Mouse (Mus musculus): ENCODE data around the gene AI413582.
A peak's percentile ranks its signal among the peaks of the same experiment; 100 is the strongest.

AI413582 gene

DNA sequence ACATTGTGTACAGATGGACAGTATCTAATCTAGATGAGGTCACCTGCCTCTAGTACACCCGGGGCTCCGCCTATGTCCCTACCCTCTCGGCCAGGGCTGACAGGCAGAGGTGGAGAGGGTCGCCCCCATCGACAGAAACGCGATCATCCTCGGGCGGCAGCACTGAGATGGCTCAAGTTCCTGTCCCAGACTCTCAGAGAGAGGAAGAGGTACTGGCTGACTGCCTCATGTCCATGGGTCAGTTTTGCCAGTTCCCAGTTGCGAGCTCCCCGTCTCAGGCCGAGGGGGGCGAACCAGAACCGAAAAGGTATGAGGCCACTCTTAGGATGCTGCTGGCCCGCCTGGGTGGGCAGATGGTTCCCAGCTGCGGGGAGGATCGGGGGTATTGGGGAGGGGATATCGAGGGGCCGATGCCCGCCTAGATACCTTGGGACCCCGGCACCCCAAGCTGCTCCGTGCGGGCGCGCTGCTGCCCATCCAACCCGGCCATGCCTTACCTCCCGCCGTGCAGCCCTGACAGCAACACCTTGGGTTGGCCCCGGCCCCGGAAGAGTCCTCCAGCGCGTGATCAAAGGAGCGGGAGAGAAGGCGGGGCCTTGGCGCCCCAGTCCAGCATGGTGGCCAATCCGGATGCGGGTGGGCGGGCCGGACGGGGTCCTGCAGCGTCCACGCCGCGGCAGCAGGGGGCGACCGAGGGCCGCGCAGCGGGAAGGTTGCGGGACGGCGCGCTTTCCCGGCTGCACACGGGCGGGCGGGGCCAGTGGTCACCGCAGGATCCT lies at the start of gene AI413582:
AI413582 (minus strand) TSS at position 594 of the 779 bp plus-strand sequence.
- DNase-seq (ENCODE audit: low spot score in 2 of 2), result peak; percentile 96 to 97

DNA sequence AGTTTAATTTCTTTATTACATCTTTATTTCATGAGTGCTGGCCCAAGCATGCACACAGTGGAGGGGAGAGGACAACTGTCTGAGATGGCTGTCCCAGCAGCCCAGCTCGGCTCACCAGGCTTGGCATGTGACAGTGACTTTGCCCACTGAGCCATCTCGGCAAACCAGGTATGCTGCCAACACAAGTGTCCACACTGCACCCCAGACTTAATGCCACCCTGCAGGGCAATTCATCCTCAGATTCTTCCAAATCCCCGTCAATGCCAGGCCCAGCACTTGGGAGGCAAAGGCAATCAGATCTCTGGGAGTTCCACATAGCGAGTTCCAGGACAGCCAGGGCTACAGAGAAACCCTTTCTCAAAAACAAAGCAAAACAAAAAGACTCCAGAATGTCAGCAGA lies 47.5 kb upstream of the AI413582 start:
- no peak for DNase-seq (ENCODE audit: low spot score in 2 of 2)

DNA sequence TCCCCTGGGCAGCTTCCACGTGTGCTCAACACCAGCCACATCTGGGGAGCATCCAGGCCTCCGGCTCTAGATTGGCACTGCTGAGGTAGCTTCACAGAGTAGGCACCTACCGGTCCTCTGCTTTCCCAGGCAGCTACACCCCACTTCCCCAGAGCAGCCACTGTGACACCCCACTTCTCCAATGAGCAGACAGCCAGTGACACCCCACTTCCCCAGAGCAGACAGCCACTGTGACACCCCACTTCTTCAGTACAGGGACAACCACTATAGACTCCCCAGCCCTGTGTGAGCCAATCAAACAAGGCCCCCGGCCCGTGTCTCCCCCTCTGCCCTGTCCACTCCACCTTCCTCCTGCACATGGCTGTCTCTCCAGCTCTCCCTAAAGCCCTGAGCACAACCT lies 46.4 kb upstream of the AI413582 start:
- DNase-seq (ENCODE audit: low spot score in 2 of 2), result no peak

DNA sequence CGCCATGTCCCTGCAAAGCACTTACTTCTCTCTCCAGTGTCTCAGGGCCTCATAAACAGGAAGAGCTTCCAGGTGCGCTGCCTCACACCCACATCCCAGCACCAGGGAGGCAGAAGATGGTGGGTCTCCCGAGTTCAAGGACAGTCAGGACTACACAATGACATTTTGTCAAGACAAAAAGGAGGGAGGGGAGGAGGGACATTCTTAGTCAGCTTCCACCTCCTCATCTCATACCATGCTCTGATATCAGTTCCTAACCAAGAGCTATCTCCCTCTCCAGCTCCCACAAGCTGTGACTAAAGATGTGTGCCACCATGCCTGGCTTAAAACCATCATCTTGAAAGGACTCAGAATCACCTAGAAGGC lies 45.9 kb upstream of the AI413582 start:
- no peak for DNase-seq (ENCODE audit: low spot score in 2 of 2)

DNA sequence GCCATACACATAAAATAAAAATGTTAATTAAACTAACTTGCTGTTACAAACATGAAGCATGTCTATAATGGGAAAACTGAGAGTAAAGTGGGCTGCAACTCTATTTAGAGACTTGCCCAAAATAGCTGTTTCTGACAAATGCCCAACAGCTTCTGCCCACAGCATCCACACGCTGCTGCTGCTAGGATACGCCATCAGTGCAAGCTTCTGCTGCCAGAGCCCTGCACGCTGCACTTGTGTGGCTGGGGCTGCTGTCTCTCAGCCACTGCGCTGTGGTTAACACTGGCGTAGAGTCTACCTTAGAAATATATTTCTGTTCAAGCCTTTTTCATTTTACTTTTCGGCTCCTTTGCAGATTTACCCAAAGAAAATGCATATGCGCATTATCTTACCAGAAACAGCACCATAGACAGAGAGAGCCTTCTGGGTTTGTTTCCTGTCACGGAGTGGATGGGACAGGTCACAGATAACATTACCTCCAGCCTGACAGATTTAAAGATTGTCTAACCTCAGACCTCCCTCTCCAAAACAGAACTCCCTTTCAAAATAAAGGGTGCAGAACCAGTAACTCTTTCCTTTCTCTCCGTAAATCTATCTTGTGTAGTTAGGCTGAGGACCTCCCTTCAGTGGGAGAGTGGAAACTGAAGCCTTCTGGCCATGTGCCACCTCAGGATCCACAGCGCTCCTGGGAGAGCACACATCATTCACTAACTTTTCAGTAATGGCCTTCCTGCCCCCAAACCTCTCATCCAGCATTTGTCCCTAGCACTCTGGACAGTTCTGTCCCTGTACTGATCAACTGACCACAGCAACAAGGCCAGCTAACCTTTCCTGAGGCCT lies 45.3 kb upstream of the AI413582 start:
- DNase-seq (ENCODE audit: low spot score in 2 of 2), result peak; percentile 83 to 91

DNA sequence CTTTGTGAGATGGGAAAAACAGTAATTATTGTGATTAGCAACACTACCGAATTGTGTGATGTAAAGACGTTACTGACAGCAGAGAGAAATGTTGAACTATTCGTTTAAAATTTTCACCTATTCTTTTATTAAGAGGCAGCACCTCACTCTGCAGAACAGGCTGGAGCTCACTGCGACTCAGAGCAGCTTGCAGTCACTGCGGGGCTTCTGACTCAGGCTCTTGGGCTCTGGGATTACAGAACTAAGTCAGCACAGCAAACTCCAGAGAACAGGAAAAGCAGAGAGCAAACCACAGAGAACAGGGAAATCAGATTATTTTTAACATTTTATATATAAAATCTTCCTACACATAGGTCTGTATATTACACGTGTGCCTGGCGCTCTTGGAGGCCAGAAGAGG lies 44.0 kb upstream of the AI413582 start:
- DNase-seq (ENCODE audit: low spot score in 2 of 2), result no peak

DNA sequence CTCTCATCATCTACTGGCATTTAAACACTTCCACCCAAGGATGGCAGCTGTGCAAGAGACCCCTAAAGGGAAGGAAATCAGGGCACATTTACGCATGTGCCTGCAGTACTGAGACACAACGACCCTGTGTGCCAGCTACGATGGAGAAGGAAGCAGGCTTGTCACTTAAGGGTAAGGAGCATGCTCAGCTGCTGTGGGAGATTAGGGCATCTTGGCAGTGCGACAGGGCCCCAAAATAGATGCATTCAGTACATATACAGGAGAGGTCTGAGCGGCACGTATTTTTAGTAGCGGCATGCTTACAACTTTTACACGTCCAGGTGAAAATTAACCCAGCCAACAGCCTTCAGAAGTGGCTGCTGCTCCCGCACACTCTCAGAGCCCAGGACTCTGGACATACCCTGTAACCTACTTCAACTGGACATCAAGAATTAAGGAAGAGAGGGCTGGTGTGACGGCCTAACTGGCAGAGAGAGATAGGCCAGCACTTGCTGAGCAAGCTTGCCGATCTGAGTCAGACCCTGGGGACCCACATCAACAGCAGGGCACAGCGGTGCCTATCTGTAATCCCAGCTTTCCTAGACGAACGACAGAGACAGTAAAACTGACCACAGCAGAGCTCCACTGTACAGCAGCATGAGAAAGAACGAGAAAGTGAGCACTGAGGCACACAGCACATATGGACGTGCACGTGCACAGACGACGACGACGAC lies 38.1 kb upstream of the AI413582 start:
- DNase-seq (ENCODE audit: low spot score in 2 of 2), result peak in 1 of 2 experiments; percentile 54

DNA sequence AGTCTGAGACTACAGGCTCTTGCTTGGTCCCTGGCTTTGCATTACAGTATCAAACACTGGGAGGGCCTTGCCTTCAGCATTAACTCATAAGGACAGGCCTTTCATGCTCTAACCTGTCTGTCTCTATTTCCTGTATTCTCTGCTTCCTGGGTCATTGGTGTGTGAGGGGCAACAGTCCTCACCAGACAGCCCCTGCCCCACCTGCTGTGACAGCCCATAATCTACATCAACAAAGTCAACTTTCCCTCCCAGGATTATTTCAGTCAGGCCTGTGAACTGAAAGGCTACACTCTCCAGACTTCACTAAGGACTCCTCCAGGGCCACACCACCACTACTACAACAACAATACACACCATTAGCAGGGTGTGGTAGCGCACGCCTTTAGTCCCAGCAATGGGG lies 37.5 kb upstream of the AI413582 start:
- DNase-seq (ENCODE audit: low spot score in 2 of 2), result no peak

DNA sequence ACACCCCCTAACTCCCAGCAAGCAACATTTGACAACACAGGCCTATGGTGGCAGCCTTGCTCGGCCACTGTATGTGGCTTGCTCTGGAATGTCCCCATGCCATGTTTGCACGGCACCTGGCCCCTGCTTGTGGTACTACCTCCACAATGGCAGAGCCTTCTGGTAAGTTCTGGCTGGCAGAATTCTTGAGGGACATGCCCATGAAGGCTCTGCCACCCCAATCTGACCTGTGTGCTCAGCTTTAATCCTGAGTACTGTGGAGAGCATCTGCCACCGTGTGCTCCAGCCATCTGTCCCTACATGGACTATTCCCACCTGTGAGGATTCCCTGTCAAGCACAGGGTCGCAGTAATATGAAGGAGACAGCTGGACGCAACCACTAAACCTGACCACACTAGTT lies 35.3 kb upstream of the AI413582 start:
- no peak for DNase-seq (ENCODE audit: low spot score in 2 of 2)

DNA sequence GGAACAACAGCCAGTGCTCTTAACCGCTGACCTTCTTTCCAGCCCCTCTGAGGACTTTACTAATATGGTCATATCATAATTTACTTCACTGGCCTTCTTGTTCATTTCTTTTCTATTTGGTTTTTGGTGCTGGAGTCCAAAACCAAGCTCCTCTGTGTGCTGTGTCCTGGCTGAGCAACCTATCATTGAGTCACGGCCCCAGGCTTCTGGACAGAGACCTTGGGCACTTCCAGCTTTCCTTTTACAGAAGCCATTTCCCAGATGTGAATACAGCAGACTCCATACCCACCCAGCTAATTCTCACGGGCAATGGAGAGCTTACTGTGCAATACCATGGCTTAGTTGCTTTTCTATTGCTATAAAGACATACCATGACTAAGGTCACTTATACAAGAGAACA lies 34.7 kb upstream of the AI413582 start:
- no peak for DNase-seq (ENCODE audit: low spot score in 2 of 2)

DNA sequence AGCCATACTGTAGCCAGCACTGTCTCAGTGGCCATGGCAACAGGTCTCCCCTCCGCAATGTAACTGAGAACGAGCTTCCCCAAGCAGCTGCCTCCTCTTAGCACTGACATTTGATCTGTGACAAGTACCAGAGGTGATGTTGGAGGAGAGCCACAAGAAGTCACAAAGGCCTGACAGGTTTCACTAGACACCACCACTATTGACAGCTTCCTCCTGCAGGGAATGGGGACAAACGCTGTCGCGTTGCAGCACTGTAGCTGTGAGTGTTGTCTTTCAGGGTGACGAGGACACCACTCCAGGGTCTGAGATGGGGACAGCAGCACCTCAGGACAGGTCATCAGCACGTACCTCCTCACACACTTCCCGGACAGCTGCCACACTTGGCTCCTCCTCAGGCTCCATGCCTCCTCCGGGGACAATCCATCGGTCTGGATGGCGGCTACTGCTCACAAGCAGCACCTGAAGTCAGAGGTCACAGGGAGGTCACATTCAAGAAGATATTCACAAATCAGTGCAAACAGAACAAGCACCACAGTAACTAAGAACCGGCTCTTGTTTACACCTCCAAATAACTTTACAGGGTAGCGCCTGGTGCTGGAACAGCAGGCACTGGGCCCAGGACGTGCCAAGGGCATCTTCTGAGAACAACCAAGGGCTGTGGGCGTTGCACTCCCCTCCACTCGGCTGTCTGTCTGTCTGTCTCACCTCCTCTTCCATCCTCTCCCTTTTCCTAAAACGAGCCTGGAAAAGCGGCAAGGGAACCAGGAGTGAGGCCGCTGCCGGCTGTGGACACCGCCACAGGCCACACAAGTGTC lies 31.0 kb upstream of the AI413582 start:
- no peak for DNase-seq (ENCODE audit: low spot score in 2 of 2)

DNA sequence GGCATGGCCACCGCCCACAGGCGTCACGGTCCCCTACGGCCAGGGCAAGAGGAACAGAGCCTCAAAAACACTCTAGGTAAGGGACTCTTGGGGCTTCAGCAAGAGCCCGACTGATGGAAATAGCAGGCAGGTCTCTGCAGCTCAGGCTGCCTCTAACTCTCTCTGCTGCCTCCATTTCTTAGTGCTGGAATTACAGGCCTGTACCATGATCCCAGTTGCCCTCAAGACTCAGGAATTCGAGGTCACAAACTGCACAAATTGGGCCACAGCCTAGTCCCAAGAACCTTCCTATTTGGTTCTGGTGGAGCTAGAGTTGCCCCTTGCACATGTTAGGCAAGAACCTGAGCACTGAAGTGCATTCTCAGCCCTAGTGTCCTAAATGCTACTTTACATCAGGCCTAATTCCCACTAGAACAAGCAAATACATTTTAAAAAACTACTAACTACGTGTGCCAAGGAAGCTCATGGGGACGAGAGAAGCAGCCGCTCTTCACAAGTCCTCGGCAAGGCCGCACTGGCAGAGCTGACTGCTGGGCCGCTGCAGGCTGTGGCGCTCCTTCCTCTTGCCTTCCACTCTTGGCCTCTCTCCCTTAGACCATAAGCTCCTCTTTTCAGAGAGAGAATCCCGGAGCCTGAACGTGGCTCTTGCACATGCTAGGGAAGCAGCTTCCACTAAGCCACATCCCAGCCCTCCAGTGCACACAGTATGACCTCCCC lies 30.3 kb upstream of the AI413582 start:
- no peak for DNase-seq (ENCODE audit: low spot score in 2 of 2)

DNA sequence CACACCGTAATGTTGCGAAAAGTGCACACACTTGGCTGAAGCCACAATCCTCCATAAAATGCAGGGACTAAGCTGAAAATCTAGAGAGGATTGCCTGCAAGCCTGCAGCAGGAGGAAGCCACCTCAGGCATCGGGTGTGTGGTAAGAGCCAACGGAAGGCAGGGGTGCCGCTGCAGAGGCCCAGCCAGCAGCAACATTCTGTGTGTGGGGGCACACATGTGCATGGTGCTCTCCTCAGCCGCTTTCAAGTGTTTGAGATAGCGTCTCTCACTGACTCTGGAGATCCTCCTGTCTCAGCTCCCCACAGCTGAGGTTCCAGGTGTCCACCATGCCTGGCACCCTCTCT lies 27.0 kb upstream of the AI413582 start:
- DNase-seq (ENCODE audit: low spot score in 2 of 2), result no peak

DNA sequence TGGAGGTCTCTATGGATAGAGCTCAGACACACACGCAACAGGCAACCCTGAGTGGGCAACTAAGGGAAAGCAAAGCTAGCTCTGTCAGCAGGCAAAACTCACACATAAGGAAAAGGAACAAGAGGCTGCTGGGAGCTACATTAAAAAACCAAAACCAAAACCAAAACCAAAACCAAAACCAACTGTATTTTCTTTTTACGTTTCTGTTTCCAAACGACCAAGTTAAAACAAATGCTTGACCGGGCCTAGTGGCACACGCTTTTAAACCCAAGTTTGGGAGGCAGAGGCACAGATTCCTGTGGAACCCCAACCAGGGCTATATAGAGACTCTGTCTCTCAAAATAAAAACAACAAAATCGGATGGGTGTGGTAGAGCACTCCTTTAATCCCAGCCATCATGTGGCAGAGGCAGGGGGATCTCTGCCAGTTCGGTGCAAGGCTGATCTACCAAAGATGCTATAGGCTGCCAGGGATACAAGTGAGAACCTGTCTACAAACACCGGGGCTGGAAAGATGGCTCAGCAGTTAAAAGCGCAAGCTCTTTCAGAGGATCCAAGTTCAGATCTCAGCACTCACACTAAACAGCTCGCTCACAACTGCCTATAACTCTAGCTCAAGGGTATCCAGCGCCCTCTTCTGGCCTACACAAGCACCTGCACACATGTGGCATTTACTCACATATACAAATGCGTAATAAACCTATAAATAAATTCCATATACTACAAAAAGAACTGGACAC lies 26.4 kb upstream of the AI413582 start:
- DNase-seq (ENCODE audit: low spot score in 2 of 2), result no peak

DNA sequence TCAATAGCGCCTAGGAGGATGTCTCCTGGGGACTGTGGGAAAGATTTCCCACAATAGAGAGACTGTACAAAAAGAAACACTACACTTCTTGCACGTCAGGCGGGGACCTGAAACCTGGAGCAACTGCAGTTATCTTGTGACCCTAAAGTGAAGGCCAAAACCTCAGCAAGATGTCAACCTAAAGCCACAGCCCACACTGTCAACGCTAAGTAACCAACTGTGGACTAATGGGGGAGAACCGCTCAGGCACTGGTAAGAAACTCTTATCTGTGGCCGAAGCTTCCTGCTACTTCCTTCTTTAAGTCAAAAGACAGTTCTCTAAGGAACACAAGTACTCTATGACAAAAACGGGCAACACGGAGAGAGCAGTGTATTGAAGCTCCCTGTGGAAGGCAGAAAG lies 22.7 kb upstream of the AI413582 start:
- DNase-seq (ENCODE audit: low spot score in 2 of 2), result no peak

DNA sequence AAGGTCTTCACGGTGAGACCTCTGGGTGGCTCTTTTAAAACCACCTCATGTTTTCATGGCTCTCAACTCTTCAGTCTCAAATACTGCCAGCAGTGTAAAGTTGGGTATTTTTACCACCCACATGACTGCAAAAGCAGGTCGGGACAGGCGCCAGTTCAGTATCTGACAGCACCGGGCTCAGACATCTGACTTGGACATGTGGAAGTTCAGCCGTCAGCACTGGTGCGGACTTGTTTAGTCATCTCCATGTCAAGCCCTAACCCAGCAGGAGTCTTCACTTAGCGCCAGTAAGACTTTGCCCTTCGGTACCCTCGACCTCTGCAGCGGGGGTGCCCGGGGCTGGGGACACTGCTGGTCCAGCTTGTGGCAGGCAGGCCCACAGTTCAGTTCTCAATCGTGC lies 21.7 kb upstream of the AI413582 start:
- DNase-seq (ENCODE audit: low spot score in 2 of 2), result no peak

DNA sequence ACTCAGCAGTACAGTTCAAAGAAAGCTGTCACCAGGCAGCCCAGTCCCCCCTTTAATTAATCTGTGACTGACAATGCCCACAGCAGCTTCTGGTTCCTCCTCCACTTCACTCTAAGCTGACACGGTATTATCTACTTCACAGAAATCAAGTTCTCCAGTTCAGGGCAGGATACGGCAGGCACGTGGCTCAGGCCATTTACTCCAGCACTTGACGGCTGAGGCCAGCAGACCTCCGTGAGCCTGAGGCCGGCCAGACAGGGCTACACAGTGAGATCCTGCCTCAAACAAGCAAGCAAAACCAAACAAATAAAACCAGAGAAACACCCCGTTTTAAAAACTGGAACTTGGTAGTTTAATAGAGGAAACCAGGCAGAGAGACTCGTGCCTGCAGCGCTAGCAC lies 21.1 kb upstream of the AI413582 start:
- DNase-seq (ENCODE audit: low spot score in 2 of 2), result no peak

DNA sequence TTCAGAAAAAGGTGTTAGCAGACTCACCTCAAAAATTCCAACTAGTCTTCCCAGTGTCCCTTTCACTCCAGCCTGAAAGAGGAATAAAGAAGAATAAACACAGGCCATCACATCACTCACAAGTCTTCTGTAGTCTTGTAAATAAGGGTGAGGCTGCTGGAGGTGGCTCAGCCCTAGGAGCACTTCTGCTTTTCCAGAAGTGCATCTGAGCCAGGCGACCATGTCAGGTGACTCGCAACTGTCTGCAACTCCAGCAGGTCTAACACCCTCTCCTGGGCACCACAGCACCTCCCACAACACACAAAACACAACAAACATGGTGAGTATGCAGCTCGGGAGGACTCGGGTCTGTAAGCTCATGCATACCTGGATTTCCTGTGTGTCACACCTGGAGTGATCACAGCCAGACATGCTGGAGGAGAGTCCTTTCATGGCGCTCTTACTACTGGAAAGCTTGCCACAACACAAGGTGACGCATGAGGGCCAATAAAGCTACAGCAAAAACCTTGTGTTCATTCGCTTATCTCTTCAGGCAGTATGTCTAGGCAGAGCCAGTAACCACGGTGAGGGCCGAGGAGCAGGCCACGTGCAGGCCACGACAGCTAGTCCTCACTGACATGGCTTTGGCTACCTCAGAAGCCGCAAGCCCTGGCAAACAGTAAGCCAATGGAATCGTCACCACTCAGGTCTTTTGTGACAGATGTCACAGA lies 17.8 kb upstream of the AI413582 start:
- DNase-seq (ENCODE audit: low spot score in 2 of 2), result no peak

DNA sequence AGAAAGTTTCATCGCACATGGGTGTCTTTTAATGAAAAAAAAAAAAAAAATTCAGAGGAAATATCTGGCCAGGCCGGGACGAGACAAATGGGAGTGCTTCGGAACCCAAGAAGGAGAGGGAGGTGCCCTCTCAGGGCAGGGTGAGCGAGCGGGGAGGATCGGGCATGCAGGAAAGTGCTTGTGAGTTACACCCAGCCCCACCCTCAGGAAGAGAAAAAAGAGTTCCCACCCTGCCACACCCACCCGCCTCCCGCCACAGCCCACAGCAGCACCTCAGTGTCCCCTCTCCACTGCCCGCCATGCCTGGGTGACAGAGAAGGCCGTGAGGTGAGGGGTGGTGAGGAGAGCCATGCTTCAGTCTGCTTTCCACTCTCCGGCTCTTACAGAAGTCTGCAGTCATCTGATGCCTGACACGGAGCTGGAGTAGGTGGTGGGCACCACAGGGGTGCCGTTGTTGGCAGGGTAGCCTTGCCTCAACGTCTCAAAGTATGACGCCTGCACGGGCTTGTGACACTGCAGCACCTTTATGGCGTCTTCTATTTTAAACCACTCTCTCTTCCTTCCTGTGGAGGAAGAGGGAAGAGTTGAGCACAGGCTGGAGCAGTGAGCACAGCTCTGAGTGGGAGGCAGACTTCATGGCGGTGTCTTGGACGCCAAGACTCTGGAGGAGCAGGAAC lies 15.0 kb upstream of the AI413582 start:
- no peak for DNase-seq (ENCODE audit: low spot score in 2 of 2)

Measured in right cerebral cortex, postnatal 10 days (tissue).